Mouse (Mus musculus) stomach, embryonic 16.5 days (tissue): Measurements from ENCODE around the gene Gm9821. TPM values are rescaled to one million over a fixed set of nuclear protein-coding genes. Genes with fewer than 3 reads are reported as not detected.

Source experiments
- ATAC-seq: fragments of 200-750 bp; cut with Nextera tagmentation; 2 replicates; pipeline ENCODE4 v1.8.0; 2017; ENCODE audit warnings: moderate number of reproducible peaks, moderate TSS enrichment; ENCODE audit not compliant: insufficient read depth, low FRiP score
- H3K27ac ChIP-seq: fragments of 300-500 bp; sonication (generic); 2 replicates; pipeline ENCODE4 v1.5.1; 2014; ENCODE audit warnings: low read length
- H3K27me3 ChIP-seq: fragments of 300-500 bp; sonication (generic); 2 replicates; pipeline ENCODE4 v1.6.1; 2014; ENCODE audit warnings: low read length, control low read depth, mixed read lengths; ENCODE audit not compliant: control insufficient read depth, insufficient read depth
- H3K36me3 ChIP-seq: fragments of 300-500 bp; sonication (generic); 2 replicates; pipeline ENCODE4 v1.6.1; 2014; ENCODE audit warnings: low read length; ENCODE audit not compliant: control insufficient read depth, insufficient read depth
- H3K4me1 ChIP-seq: fragments of 300-500 bp; sonication (generic); 2 replicates; pipeline ENCODE4 v1.6.1; 2014; ENCODE audit warnings: low read length, control low read depth, mixed read lengths; ENCODE audit not compliant: control insufficient read depth, insufficient read depth
- H3K4me2 ChIP-seq: fragments of 300-500 bp; sonication (generic); 2 replicates; pipeline ENCODE4 v1.6.1; 2014; ENCODE audit warnings: low read depth, low read length, mixed read lengths
- H3K4me3 ChIP-seq: fragments of 300-500 bp; sonication (generic); replicated peaks from 2 replicates; pipeline ENCODE4 v1.5.1; 2014; ENCODE audit warnings: mild to moderate bottlenecking, low read length
- H3K9ac ChIP-seq: fragments of 300-500 bp; sonication (generic); 2 replicates; pipeline ENCODE4 v1.6.1; 2014; ENCODE audit warnings: low read length
- H3K9me3 ChIP-seq: fragments of 300-500 bp; sonication (generic); replicated peaks from 2 replicates; pipeline ENCODE4 v1.6.1; 2016; ENCODE audit warnings: low read length, control low read depth; ENCODE audit not compliant: control insufficient read depth
- WGBS: fragments of 180-500 bp; shearing (Covaris S2); extraction: QIAGEN DNeasy Blood & Tissue Kit; methylation state at CpG from one replicate; pipeline ENCODE4 v1.1.7; 2014; 5-methylcytosine and 5-hydroxymethylcytosine counted together
- polyA plus RNA-seq: library from polyadenylated mRNA; unstranded; fragments of >200 nt; fragmentation: Nextera tagmentation; extraction: Ambion mirVana; gene quantifications from 2 replicates; pipeline ENCODE4 v1.2.1, GENCODE M21; 2015

Gene Gm9821
- polyA plus RNA-seq, 1 experiment from 2014 or later, result 0.83 TPM

GRCm38 (mm10) chr2:91930761-91931291 lies 14.7 kb upstream of the Gm9821 start:
- Histone ChIP-seq H3K4me2 (peak overlapping the region; percentile 78), H3K27ac (peak overlapping the region; percentile 63), H3K4me1 (peaks cover 32% of the 10 kb centered on the region), H3K9me3 (no peaks in the 10 kb centered on the region), H3K9ac (peak overlapping the region; percentile 85), H3K4me3 (peak overlapping the region; percentile 54), H3K36me3 (0 out of 2 replicates have a peak, but pooled peaks cover 5% of the 10 kb centered on the region), H3K27me3 (no peaks in the 10 kb centered on the region)
- WGBS, result 7% methylated on average over 23 of the region's 23 CpGs
- ATAC-seq, result no peak

- Histone ChIP-seq H3K4me3 (peak overlapping the region; percentile 54), H3K9ac (peak overlapping the region; percentile 85), H3K9me3 (no peaks in the 10 kb centered on the region), H3K27me3 (no peaks in the 10 kb centered on the region), H3K4me1 (peaks cover 32% of the 10 kb centered on the region), H3K27ac (peak overlapping the region; percentile 63), H3K4me2 (peak overlapping the region; percentile 78), H3K36me3 (0 out of 2 replicates have a peak, but pooled peaks cover 5% of the 10 kb centered on the region)
- peak; percentile 63 for ATAC-seq
- 2% methylated on average over 41 of the region's 50 CpGs for WGBS
These were observed 14.0 kb upstream of the Gm9821 start for GRCm38 (mm10) chr2:91931328-91932159.

- peak within 1 kb of the TSS; percentile 54 for H3K4me3 ChIP-seq
These were observed 13.3 kb upstream of the Gm9821 start, which contains the start of gene Mdk for GRCm38 (mm10) chr2:91932160-91932711. TSS of gene Mdk (minus strand) at chr2:91932297.

GRCm38 (mm10) chr2:91932737-91933350 lies 12.7 kb upstream of the Gm9821 start:
- WGBS, result 22% methylated on average over 6 of the region's 6 CpGs
- H3K9me3 ChIP-seq, result no peaks in the 10 kb centered on the region
- H3K9ac ChIP-seq, result 0 out of 2 replicates have a peak overlapping the region, but pooled peaks have one; percentile 85
- ATAC-seq, result no peak
- H3K4me1 ChIP-seq, result peaks cover 32% of the 10 kb centered on the region
- no peaks in the 10 kb centered on the region for H3K27me3 ChIP-seq
- H3K27ac ChIP-seq, result peak overlapping the region; percentile 63; the same call in 1 of the 2 replicates
- peaks cover 15% of the 10 kb centered on the region; the same call in 1 of the 2 replicates for H3K36me3 ChIP-seq
- H3K4me2 ChIP-seq, result peak overlapping the region; percentile 78
- no peak overlapping the region for H3K4me3 ChIP-seq

More at GRCm38 (mm10) chr2:91932160-91932711, 13.3 kb upstream of the Gm9821 start, which contains the start of gene Mdk:
- 5% methylated on average over 13 of the region's 16 CpGs for WGBS
- Histone ChIP-seq H3K9me3 (no peaks in the 10 kb centered on the region), H3K9ac (peak within 1 kb of the TSS; percentile 85), H3K4me1 (peaks cover 32% of the 10 kb centered on the region), H3K4me2 (peak within 1 kb of the TSS; percentile 78), H3K27ac (peak within 1 kb of the TSS; percentile 63), H3K36me3 (peaks cover 12% of the 10 kb centered on the region; the same call in 1 of the 2 replicates), H3K27me3 (no peaks in the 10 kb centered on the region)
- no peak for ATAC-seq

- Histone ChIP-seq H3K4me2 (no peak overlapping the region), H3K9ac (no peak overlapping the region), H3K4me1 (peaks cover 28% of the 10 kb centered on the region), H3K36me3 (peaks cover 15% of the 10 kb centered on the region; the same call in 1 of the 2 replicates), H3K4me3 (no peak overlapping the region), H3K27me3 (no peaks in the 10 kb centered on the region), H3K27ac (peak overlapping the region; percentile 29; the same call in 1 of the 2 replicates), H3K9me3 (no peaks in the 10 kb centered on the region)
- 48% methylated on average over 9 of the region's 9 CpGs for WGBS
- ATAC-seq, result no peak
These were observed 12.0 kb upstream of the Gm9821 start for GRCm38 (mm10) chr2:91933471-91933870.

GRCm38 (mm10) chr2:91934016-91934415 lies 11.5 kb upstream of the Gm9821 start:
- Histone ChIP-seq H3K27ac (no peak overlapping the region), H3K36me3 (peaks cover 15% of the 10 kb centered on the region; the same call in 1 of the 2 replicates), H3K4me1 (peaks cover 28% of the 10 kb centered on the region), H3K4me3 (no peak overlapping the region), H3K27me3 (no peaks in the 10 kb centered on the region), H3K9ac (no peak overlapping the region), H3K4me2 (no peak overlapping the region), H3K9me3 (no peaks in the 10 kb centered on the region)
- 40% methylated on average over 8 of the region's 8 CpGs for WGBS
- no peak for ATAC-seq

GRCm38 (mm10) chr2:91934826-91935525 lies 10.5 kb upstream of the Gm9821 start:
- Histone ChIP-seq H3K27ac (no peak overlapping the region), H3K9me3 (no peaks in the 10 kb centered on the region), H3K9ac (no peak overlapping the region), H3K4me2 (no peak overlapping the region), H3K36me3 (peaks cover 21% of the 10 kb centered on the region; the same call in 1 of the 2 replicates), H3K4me1 (peaks cover 25% of the 10 kb centered on the region), H3K4me3 (no peak overlapping the region), H3K27me3 (no peaks in the 10 kb centered on the region)
- 84% methylated on average over 9 of the region's 9 CpGs for WGBS
- ATAC-seq, result no peak

GRCm38 (mm10) chr2:91936154-91936553 lies 9.3 kb upstream of the Gm9821 start:
- Histone ChIP-seq H3K9ac (no peak overlapping the region), H3K9me3 (no peaks in the 10 kb centered on the region), H3K36me3 (peaks cover 23% of the 10 kb centered on the region; the same call in 1 of the 2 replicates), H3K4me3 (no peak overlapping the region), H3K4me1 (peaks cover 17% of the 10 kb centered on the region), H3K27me3 (no peaks in the 10 kb centered on the region), H3K27ac (no peak overlapping the region), H3K4me2 (no peak overlapping the region)
- WGBS, result 92% methylated on average over 7 of the region's 7 CpGs
- no peak for ATAC-seq
